Mouse (Mus musculus): Measurements from ENCODE around the gene Frmd4a.

DNA sequence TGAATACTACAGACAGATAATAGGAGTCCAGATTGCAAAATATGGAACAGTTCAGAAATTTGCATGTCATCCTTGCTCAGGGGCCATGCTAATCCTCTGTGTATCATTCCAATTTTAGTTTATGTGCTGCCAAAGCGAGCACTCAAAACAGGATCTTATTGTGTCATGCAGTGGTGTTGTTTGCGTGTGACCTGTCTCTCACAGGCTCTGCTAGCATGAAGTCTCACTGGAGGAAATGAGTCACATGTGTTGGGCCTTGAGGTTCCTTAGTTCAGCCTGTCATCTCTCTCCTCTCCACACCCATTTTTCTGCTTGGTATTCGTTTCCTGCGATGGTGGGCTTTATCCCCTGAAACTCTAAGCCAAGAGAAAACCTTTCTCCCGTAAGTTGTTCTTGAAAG, 363.4 kb downstream of the Frmd4a start:
- TF ChIP-seq CTCF (IDR thresholded peaks at IDR 0.05; ENCODE audit: low read depth, low read length) (no peak), GATA2 (IDR thresholded peaks at IDR 0.05; ENCODE audit: borderline replicate concordance, low read depth, low read length) (no peak), GATA1 (IDR thresholded peaks at IDR 0.05; ENCODE audit: borderline replicate concordance, low read length) (no peak), TAL1 (conservative IDR thresholded peaks at IDR 0.05; ENCODE audit: low read depth, low read length) (no peak), POLR2AphosphoS5 (IDR thresholded peaks at IDR 0.05; ENCODE audit: insufficient replicate concordance, low read depth, low read length) (no peak)

All from G1E (cell line).